Mouse (Mus musculus) ES-E14 (cell line): ENCODE results near the gene Ppm1h. TPM values are rescaled to one million over a fixed set of nuclear protein-coding genes. Genes with fewer than 3 reads are reported as not detected.

Experiments
- DNase-seq: peaks from one replicate; pipeline ENCODE4 v3.0.0-alpha.2; 2013; ENCODE audit warnings: low read depth, low spot score
- H3K27ac ChIP-seq: 2 replicates; pipeline ENCODE4 v1.5.1; 2012; ENCODE audit warnings: low read depth, mild to moderate bottlenecking, low read length, moderate library complexity, mixed read lengths; ENCODE audit not compliant: poor library complexity, insufficient read depth, severe bottlenecking
- H3K36me3 ChIP-seq: 2 replicates; pipeline ENCODE4 v1.6.1; 2012; ENCODE audit warnings: mild to moderate bottlenecking, low read length, moderate library complexity, mixed read lengths; ENCODE audit not compliant: control insufficient read depth, poor library complexity, insufficient read depth, severe bottlenecking
- H3K4me1 ChIP-seq, 2 experiments: fragments of 150-350 bp in 1 of 2; sonication (generic) in 1 of 2; 2 replicates each; pipeline ENCODE4 v1.6.1; 2012; ENCODE audit warnings: low read length in 2 of 2, mild to moderate bottlenecking in 1 of 2, mixed read lengths in 1 of 2; ENCODE audit not compliant: control insufficient read depth in 2 of 2, insufficient read depth in 2 of 2, poor library complexity in 1 of 2
- H3K4me3 ChIP-seq, 2 experiments: fragments of 150-350 bp in 1 of 2; sonication (generic) in 1 of 2; 2 replicates each; pipeline ENCODE4 v1.5.1; 2012; ENCODE audit warnings: low read length in 2 of 2, low read depth in 1 of 2, mild to moderate bottlenecking in 1 of 2, mixed read lengths in 1 of 2; ENCODE audit not compliant: insufficient read depth in 1 of 2, poor library complexity in 1 of 2, severe bottlenecking in 1 of 2
- H3K9ac ChIP-seq: 2 replicates; pipeline ENCODE4 v1.6.1; 2012; ENCODE audit warnings: low read depth, mild to moderate bottlenecking, low read length, mixed read lengths; ENCODE audit not compliant: poor library complexity, insufficient read depth, severe bottlenecking
- H3K9me3 ChIP-seq: fragments of 150-350 bp; sonication (generic); 2 replicates; pipeline ENCODE4 v1.6.1; 2012; ENCODE audit warnings: low read depth, mild to moderate bottlenecking, low read length; ENCODE audit not compliant: control insufficient read depth, insufficient read depth
- CHD2 ChIP-seq: IDR thresholded peaks from 2 replicates; pipeline ENCODE4 v1.6.1; 2014; ENCODE audit warnings: mild to moderate bottlenecking, low read depth, low read length, inconsistent platforms
- HCFC1 ChIP-seq: IDR thresholded peaks from 2 replicates; pipeline ENCODE4 v1.6.1; 2012; ENCODE audit warnings: low read length, inconsistent platforms, borderline replicate concordance; ENCODE audit not compliant: insufficient read depth
- MAFK ChIP-seq: IDR thresholded peaks from 2 replicates; pipeline ENCODE4 v1.6.1; 2014; ENCODE audit warnings: mild to moderate bottlenecking, low read depth, low read length, inconsistent platforms; ENCODE audit not compliant: insufficient read depth
- ZC3H11A ChIP-seq: IDR thresholded peaks from 2 replicates; pipeline ENCODE4 v1.6.1; 2012; ENCODE audit warnings: low read depth, mild to moderate bottlenecking, inconsistent platforms, low read length, borderline replicate concordance
- ZNF384 ChIP-seq: IDR thresholded peaks from 2 replicates; pipeline ENCODE4 v1.6.1; 2012; ENCODE audit warnings: low read depth, low read length, inconsistent platforms
- in situ Hi-C, 2 experiments: fragments of 600-800 bp; cut with MboI; formaldehyde crosslinking; loops; one replicate each; pipeline ENCODE4 v1.15.1; 2025; ENCODE audit warnings: low sequenced_read_pairs in 2 of 2, inconsistent platforms in 1 of 2; ENCODE audit not compliant: unreplicated experiment in 2 of 2
- total RNA-seq: library from RNA; depleted of rRNA; stranded (reverse); fragments of 300-350 nt; gene quantifications from 2 replicates; pipeline ENCODE4 v1.2.3, GENCODE M21; 2012; rRNA removed

The Ppm1h gene
- 4.5 and 6.1 TPM in 2 replicates for total RNA-seq

DNA sequence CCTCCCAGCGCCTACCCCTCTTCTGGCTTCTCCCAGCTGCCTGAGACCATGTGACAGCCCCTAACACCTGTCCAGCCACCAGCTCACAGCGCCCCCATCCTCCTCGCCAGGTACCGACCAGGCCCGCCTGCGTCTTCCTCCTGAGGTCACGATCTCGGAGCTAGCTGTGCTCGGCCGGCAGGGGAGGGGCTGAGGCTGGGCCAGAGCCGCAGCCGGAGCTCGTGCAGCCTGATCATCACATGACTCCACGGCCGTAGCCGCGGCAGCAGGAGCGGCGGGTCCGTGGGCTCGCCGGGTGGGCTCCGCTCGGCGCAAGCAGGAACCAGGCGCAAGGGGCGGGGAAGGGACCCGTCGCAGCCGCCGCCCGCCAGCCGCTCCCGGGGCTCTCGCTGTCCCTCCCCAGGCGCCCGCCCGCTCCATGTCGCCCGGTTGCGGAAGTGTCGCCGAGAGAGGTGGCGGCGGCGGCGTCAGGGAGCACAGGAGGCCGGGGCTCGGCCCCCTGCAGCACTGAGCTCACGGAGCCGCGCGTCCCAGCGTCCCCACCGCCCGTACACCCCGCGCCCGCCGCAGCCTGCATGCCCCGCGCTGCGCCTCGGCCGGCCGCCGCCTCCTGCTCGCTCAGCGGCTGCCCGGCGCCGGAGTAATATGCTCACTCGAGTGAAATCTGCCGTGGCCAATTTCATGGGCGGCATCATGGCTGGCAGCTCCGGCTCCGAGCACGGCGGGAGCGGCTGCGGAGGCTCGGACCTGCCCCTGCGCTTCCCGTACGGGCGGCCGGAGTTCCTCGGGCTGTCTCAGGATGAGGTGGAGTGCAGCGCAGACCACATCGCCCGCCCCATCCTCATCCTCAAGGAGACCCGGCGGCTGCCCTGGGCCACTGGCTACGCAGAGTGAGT lies at the start of gene Ppm1h:
Gene Ppm1h, plus strand, starts transcription at position 222 of the 896 bp plus-strand sequence.
- H3K9me3 ChIP-seq = no peaks in the 10 kb centered on the region
- DNase-seq = peak; percentile 81
- H3K4me1 ChIP-seq = peaks cover 0 to 5% of the 10 kb centered on the region in 2 experiments; a peak in 1 of 4 replicates
- H3K4me3 ChIP-seq = peak within 1 kb of the TSS; percentile 63 to 79
- H3K36me3 ChIP-seq = no peaks in the 10 kb centered on the region
- peak within 1 kb of the TSS; percentile 77 for H3K9ac ChIP-seq
- no peak within 1 kb of the TSS for H3K27ac ChIP-seq
- in situ Hi-C loops = no loop called here
- TF ChIP-seq CHD2 (no peak), ZNF384 (no peak), HCFC1 (no peak; the same call in 1 of the 2 replicates), ZC3H11A (no peak), MAFK (no peak)

DNA sequence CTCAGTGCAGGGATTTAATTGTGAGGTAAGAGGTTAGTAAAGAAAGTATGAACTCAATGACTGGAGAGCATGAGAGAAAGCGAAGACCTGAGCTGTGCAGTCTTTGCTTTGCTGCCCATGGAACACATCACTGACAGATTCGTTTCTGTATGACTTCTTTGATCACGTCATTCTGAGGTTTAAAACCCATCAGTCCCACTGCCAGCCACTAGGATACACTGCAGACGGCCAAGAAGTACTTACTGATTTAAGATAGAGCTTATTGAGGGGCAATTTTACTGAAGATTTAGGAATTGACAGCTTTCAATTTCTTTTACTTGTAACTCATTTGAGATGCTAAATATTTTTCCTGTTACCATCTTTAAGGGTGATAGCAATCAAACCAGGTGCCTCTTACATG lies 49.6 kb upstream of the Ppm1h start:
- Histone ChIP-seq H3K36me3 (no peaks in the 10 kb centered on the region), H3K27ac (no peak overlapping the region), H3K4me3 (no peak overlapping the region), H3K9me3 (no peaks in the 10 kb centered on the region), H3K9ac (no peak overlapping the region), H3K4me1 (no peaks in the 10 kb centered on the region)
- in situ Hi-C loops = no loop called here
- no peak for TF ChIP-seq ZNF384
- TF ChIP-seq MAFK = no peak
- no peak for TF ChIP-seq HCFC1
- TF ChIP-seq ZC3H11A = no peak
- no peak for TF ChIP-seq CHD2
- DNase-seq = no peak

DNA sequence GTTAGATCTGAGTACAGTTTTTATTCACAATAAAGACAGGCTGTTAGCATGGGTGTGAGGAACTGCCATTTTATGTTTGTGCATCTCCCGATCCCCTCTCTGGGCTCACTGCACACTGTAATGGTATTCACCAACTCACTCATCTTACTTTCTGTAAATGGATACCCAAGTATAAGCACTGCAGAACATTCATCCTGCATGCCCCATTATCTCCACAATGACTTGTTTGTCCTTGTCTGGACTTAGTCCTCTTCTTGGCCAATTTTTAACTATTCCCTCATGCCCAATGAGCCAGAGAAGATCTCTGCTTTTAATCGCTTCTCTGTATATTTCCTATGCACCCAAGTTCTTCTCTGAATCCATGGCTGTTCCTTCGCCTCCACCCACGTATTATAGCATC lies 38.7 kb upstream of the Ppm1h start:
- H3K9ac ChIP-seq = no peak overlapping the region
- H3K9me3 ChIP-seq = peaks cover 2% of the 10 kb centered on the region; the same call in 1 of the 2 replicates
- H3K36me3 ChIP-seq = no peaks in the 10 kb centered on the region
- TF ChIP-seq CHD2 = no peak
- TF ChIP-seq MAFK = no peak
- TF ChIP-seq ZNF384 = no peak
- no peak for TF ChIP-seq HCFC1
- TF ChIP-seq ZC3H11A = no peak
- H3K4me1 ChIP-seq = no peaks in the 10 kb centered on the region
- no peak overlapping the region for H3K27ac ChIP-seq
- in situ Hi-C loops = no loop called here
- no peak for DNase-seq
- no peak overlapping the region for H3K4me3 ChIP-seq

DNA sequence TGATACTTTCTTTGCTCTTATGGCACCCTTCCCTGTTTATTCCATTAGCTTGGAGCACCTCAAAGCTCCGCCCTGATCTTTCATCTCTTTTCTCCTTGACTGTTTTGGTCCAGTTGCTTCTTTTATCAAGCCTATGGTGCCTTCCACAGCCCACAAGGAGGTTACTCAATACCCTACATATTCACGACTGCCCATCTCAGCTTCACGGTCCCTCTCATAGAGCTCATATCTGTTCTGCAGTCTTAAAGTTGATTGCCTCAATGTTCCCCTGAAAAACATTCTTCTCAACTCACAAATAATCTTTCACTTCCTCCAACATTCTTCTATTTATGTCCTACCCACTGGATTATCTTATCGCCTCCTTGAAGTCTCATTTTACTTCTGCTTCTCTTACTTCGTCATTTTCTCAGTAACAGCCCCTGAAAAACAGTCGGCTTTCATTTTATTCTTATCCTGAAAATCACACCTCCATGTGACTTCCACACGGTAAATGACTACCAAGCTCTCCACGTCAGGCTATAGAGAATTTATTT lies 37.2 kb upstream of the Ppm1h start:
- Histone ChIP-seq H3K9me3 (peaks cover 2% of the 10 kb centered on the region; the same call in 1 of the 2 replicates), H3K4me1 (no peaks in the 10 kb centered on the region), H3K36me3 (no peaks in the 10 kb centered on the region), H3K27ac (no peak overlapping the region), H3K9ac (no peak overlapping the region), H3K4me3 (no peak overlapping the region)
- TF ChIP-seq HCFC1 = no peak
- TF ChIP-seq MAFK = no peak
- TF ChIP-seq ZC3H11A = no peak
- no peak for TF ChIP-seq CHD2
- in situ Hi-C loops = no loop called here
- DNase-seq = no peak
